Mouse (Mus musculus) midbrain, embryonic 15.5 days (tissue): Measurements from ENCODE around the gene Nol4l. TPM values are rescaled to one million over a fixed set of nuclear protein-coding genes. Genes with fewer than 3 reads are reported as not detected.

Source experiments
- ATAC-seq: fragments of 200-750 bp; cut with Nextera tagmentation; replicated peaks from 2 replicates; pipeline ENCODE4 v1.8.0; 2017; ENCODE audit warnings: moderate TSS enrichment
- H3K27ac ChIP-seq: fragments of 300-500 bp; sonication (generic); 2 replicates; pipeline ENCODE4 v1.5.1; 2015; ENCODE audit warnings: mild to moderate bottlenecking, inconsistent platforms
- H3K27me3 ChIP-seq: fragments of 300-500 bp; sonication (generic); replicated peaks from 2 replicates; pipeline ENCODE4 v1.6.1; 2015; ENCODE audit warnings: inconsistent platforms
- H3K36me3 ChIP-seq: fragments of 300-500 bp; sonication (generic); replicated peaks from 2 replicates; pipeline ENCODE4 v1.6.1; 2015; ENCODE audit warnings: inconsistent platforms
- H3K4me1 ChIP-seq: fragments of 300-500 bp; sonication (generic); 2 replicates; pipeline ENCODE4 v1.6.1; 2015; ENCODE audit warnings: inconsistent platforms
- H3K4me2 ChIP-seq: fragments of 300-500 bp; sonication (generic); 2 replicates; pipeline ENCODE4 v1.6.1; 2015; ENCODE audit warnings: inconsistent platforms, mild to moderate bottlenecking, moderate library complexity
- H3K4me3 ChIP-seq: fragments of 300-500 bp; sonication (generic); 2 replicates; pipeline ENCODE4 v1.5.1; 2015; ENCODE audit warnings: mild to moderate bottlenecking, inconsistent platforms
- H3K9ac ChIP-seq: fragments of 300-500 bp; sonication (generic); 2 replicates; pipeline ENCODE4 v1.6.1; 2015; ENCODE audit warnings: mild to moderate bottlenecking, inconsistent platforms
- H3K9me3 ChIP-seq: fragments of 300-500 bp; sonication (generic); 2 replicates; pipeline ENCODE4 v1.6.1; 2016; ENCODE audit warnings: inconsistent platforms
- WGBS: fragments of 180-500 bp; shearing (Covaris S2); methylation state at CpG from one replicate; pipeline ENCODE4 v1.1.7; 2015; ENCODE audit warnings: mixed read lengths; 5-methylcytosine and 5-hydroxymethylcytosine counted together
- polyA plus RNA-seq: library from polyadenylated mRNA; unstranded; fragments of >200 nt; fragmentation: Nextera tagmentation; extraction: Ambion mirVana; gene quantifications from 2 replicates; pipeline ENCODE4 v1.2.1, GENCODE M21; 2015

Nol4l gene
- polyA plus RNA-seq, 1 experiment from 2014 or later: 54.6 TPM

DNA sequence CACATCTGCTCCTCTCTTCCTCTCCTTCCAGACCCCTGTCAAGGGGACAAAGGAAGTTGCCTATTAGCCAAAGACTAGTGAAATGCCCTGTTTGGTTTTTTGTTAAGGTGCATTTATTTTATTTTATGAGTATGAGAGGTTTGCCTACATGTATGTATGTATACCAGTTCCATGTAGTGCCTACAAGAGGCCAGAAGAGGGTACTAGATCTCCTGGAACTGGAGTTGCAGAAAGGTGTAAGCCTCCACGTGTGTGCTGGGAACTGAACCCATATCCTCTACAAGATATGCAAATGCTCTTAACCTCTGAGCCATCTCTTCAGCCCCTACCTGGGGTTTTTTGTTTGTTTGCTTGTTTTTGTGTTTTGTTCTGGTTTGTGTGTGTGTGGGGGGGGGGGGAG is 4.2 kb upstream of the Nol4l start:
- Histone ChIP-seq H3K4me2 (no peak overlapping the region), H3K27me3 (no peaks in the 10 kb centered on the region), H3K4me1 (peaks cover 8% of the 10 kb centered on the region), H3K4me3 (no peak overlapping the region), H3K9me3 (no peaks in the 10 kb centered on the region), H3K27ac (no peak overlapping the region), H3K36me3 (no peaks in the 10 kb centered on the region), H3K9ac (no peak overlapping the region)
- ATAC-seq: no peak
- WGBS: 62% methylated on average over 1 of the region's 1 CpGs

- Histone ChIP-seq H3K36me3 (no peaks in the 10 kb centered on the region), H3K9ac (no peak overlapping the region), H3K27me3 (no peaks in the 10 kb centered on the region), H3K9me3 (no peaks in the 10 kb centered on the region), H3K4me3 (no peak overlapping the region), H3K4me1 (peaks cover 26% of the 10 kb centered on the region), H3K4me2 (peak overlapping the region; percentile 91; the same call in 1 of the 2 replicates), H3K27ac (no peak overlapping the region)
- ATAC-seq: no peak
- whole genome bisulfite sequencing: 44% methylated on average over 5 of the region's 5 CpGs
Observed at GRCm38 (mm10) chr2:153530948-153531347, 1.2 kb upstream of the Nol4l start.

- Histone ChIP-seq H3K9ac (peak overlapping the region; percentile 86), H3K9me3 (no peaks in the 10 kb centered on the region), H3K36me3 (no peaks in the 10 kb centered on the region), H3K4me2 (peak overlapping the region; percentile 91), H3K27me3 (no peaks in the 10 kb centered on the region), H3K27ac (peak overlapping the region; percentile 89), H3K4me1 (peaks cover 32% of the 10 kb centered on the region), H3K4me3 (peak overlapping the region; percentile 89)
- peak; percentile 10 for ATAC-seq
- 0% methylated on average over 49 of the region's 53 CpGs for WGBS
Observed at GRCm38 (mm10) chr2:153529365-153529781, 398 bp downstream of the Nol4l start.

DNA sequence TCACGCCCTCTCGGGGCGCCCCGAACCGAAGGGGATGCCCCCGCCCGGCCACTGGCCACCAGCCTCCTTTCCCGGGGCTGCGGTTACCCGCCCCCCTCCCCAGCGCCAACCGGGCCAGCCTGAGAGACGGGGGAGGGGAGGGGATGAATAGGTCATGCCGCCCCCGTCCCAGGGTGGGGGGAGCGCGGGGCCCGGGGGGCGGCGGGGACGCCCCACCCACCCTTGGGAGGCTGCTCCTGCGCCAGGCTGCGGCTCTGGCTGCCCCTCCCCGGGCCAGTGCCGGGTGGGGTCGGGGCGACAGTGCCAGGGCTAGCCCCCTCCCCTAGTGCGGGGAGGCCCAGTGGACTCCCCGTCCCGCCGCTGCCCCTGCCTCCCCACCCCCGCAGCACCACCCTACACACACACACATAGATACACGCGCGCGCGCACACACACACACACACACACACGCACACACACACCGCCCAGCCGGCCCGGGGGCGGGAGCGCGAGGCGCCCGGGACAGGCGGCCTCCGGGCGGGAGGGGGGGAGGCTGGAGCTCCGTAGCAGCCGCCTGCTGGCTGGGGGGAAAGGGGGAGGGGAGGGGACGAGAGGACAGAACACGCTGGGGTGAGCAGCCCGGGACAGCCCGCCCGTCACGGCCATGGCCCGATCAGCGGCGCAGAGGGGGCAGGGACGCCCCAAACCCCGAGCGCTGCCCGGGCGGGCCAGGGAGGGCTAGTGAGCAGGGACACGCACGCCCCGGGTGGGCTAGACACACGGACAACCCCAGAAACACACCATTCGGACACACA is 1.0 kb downstream of the Nol4l start:
- Histone ChIP-seq H3K4me3 (peak overlapping the region; percentile 89), H3K9ac (peak overlapping the region; percentile 86), H3K27ac (peak overlapping the region; percentile 89), H3K4me2 (peak overlapping the region; percentile 91), H3K9me3 (no peaks in the 10 kb centered on the region), H3K36me3 (no peaks in the 10 kb centered on the region), H3K27me3 (no peaks in the 10 kb centered on the region), H3K4me1 (peaks cover 32% of the 10 kb centered on the region)
- 0% methylated on average over 38 of the region's 70 CpGs for WGBS
- peak; percentile 38 for ATAC-seq

DNA sequence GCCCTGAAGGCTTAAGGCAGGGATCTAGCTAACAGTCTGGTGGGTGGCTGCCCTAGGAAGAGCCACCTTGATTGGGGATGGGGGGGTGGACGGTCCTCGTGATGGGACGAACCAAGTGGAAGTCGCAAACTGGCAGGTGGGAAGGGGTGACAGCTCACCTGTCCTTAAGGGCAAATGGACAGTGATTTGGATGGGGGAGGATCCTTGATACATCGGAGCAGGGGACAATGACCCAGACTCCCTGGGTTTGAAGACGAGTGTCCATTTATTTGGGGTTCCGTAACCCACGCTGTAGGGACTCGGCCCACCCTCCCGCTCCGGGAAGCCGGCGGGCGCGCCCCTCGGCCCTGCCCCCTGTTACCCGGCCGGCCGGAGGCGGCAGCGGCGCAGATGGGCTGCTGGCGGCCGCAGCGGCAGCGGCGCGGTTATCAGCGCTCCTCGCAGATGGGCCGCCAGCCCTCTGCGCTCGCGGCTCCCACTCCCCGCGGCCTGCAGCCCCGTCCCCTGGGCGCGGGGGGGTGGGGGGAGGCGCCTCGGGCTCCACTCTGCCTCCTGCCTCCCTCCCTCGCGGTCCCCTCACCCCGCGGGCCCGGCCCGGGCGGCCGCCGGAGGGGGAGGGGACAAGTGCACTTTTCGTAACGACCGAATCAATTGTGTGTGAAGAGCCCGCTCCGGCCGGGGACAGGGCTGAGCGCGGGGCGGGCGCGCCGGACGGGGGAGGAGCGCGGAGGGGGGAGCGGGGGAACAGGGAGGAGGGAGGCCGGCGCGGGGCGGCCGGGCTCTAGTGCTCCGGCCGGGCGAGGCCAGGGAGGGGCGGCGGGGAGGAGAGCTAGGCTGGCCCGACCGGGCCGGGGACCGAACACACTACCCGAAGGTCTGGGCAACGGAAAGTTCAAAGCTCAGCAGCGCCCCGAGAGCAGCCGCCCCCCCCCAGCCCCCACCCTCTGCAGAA is 1.9 kb downstream of the Nol4l start:
- Histone ChIP-seq H3K9me3 (no peaks in the 10 kb centered on the region), H3K4me1 (peaks cover 36% of the 10 kb centered on the region), H3K27me3 (no peaks in the 10 kb centered on the region), H3K27ac (peak overlapping the region; percentile 89), H3K9ac (peak overlapping the region; percentile 86), H3K4me3 (peak overlapping the region; percentile 89), H3K4me2 (peak overlapping the region; percentile 91), H3K36me3 (no peaks in the 10 kb centered on the region)
- peak; percentile 41 for ATAC-seq
- WGBS: 2% methylated on average over 74 of the region's 85 CpGs

DNA sequence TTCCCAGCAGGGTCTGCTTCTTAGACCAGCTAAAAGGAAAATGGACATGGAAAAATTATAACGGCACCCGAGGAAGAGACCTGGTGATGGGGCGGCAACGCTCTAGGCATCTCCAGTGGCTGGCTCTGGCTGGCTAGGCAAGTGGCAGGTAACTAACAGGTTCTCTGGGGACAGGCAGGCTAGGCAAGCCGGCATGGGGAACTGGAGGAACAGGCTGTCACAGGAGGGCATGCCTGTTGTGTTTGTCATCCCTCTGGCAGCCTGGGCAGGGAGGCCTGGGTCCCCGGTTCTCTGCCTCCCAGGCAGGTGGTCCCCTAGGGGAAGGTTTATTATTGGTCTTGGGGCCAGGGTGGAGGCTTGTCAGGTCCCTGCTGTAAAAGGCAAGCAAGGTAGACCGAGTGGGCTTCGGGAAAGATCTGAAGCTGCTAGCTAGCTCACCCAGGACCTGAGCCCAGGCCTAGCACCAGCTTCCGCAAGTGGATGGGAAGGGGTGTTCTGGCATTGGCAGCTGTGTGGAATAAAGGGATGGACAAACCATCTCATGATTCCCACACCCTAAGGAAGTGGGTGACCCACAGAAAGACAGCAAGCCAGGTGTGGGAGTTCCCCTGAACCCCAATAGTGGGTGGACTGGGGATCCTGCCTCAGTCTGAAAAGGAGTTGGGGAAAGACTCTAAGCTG is 2.8 kb downstream of the Nol4l start:
- H3K4me2 ChIP-seq: peak overlapping the region; percentile 91
- 40% methylated on average over 9 of the region's 9 CpGs for WGBS
- no peak for ATAC-seq
- H3K4me3 ChIP-seq: peak overlapping the region; percentile 89
- peak overlapping the region; percentile 86 for H3K9ac ChIP-seq
- no peaks in the 10 kb centered on the region for H3K36me3 ChIP-seq
- H3K4me1 ChIP-seq: peaks cover 44% of the 10 kb centered on the region
- no peaks in the 10 kb centered on the region for H3K9me3 ChIP-seq
- H3K27ac ChIP-seq: peak overlapping the region; percentile 89
- no peaks in the 10 kb centered on the region for H3K27me3 ChIP-seq

DNA sequence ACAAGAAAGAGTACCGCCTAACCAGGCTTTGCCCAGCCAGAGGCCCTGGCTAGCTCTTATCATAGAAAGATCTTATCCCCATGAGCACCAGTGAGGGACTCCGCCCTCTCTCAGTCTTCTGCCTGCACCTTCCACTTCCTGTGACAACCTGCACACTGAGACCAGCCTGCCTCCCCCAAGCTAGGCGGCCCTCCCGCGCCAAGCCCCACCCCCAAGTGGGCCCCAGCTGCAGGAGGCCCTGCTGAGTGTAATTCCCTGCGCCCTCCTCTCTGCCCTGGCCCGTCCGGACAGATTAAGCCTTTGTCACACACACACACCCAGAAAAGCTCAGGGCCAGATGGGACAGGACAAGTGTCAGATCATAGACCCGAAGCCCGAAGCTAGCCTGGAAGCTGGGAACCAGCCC is 3.9 kb downstream of the Nol4l start:
- H3K27ac ChIP-seq: no peak overlapping the region
- H3K36me3 ChIP-seq: no peaks in the 10 kb centered on the region
- no peak overlapping the region for H3K4me2 ChIP-seq
- ATAC-seq: no peak
- WGBS: 14% methylated on average over 10 of the region's 10 CpGs
- no peaks in the 10 kb centered on the region for H3K27me3 ChIP-seq
- H3K4me1 ChIP-seq: peaks cover 45% of the 10 kb centered on the region
- no peak overlapping the region for H3K9ac ChIP-seq
- no peaks in the 10 kb centered on the region for H3K9me3 ChIP-seq
- H3K4me3 ChIP-seq: no peak overlapping the region

GRCm38 (mm10) chr2:153524727-153525126 is 5.0 kb downstream of the Nol4l start:
- WGBS: 67% methylated on average over 2 of the region's 2 CpGs
- no peak overlapping the region for H3K27ac ChIP-seq
- H3K27me3 ChIP-seq: no peaks in the 10 kb centered on the region
- H3K9ac ChIP-seq: no peak overlapping the region
- no peak overlapping the region for H3K4me2 ChIP-seq
- H3K4me3 ChIP-seq: no peak overlapping the region
- H3K4me1 ChIP-seq: peaks cover 38% of the 10 kb centered on the region
- ATAC-seq: no peak
- H3K36me3 ChIP-seq: no peaks in the 10 kb centered on the region
- no peaks in the 10 kb centered on the region for H3K9me3 ChIP-seq

DNA sequence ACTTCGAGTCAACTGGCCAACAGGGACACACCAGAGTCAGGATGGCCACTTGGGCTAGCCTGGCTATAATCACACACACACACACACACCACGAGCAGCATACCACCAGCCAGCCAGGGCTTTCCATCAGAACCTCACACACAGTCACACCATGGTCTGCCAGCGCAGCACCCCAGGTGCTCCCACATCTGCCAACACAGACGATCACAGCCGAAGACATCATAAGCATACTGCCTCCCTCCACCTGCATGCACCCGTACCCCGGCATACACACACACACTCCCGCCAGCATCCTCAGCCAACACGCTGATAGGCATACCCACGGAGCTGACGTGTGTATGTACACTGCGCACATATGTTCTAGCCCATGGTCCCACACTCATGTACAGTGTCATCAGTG is 6.1 kb downstream of the Nol4l start:
- WGBS: 88% methylated on average over 12 of the region's 12 CpGs
- no peaks in the 10 kb centered on the region for H3K27me3 ChIP-seq
- ATAC-seq: no peak
- H3K27ac ChIP-seq: no peak overlapping the region
- peaks cover 38% of the 10 kb centered on the region for H3K4me1 ChIP-seq
- no peak overlapping the region for H3K4me3 ChIP-seq
- no peak overlapping the region for H3K4me2 ChIP-seq
- H3K9ac ChIP-seq: no peak overlapping the region
- H3K9me3 ChIP-seq: no peaks in the 10 kb centered on the region
- H3K36me3 ChIP-seq: no peaks in the 10 kb centered on the region

- Histone ChIP-seq H3K27me3 (no peaks in the 10 kb centered on the region), H3K4me1 (peaks cover 38% of the 10 kb centered on the region), H3K4me3 (no peak overlapping the region), H3K9me3 (no peaks in the 10 kb centered on the region), H3K27ac (no peak overlapping the region), H3K9ac (no peak overlapping the region), H3K4me2 (no peak overlapping the region), H3K36me3 (no peaks in the 10 kb centered on the region)
- ATAC-seq: no peak
- 68% methylated on average over 9 of the region's 9 CpGs for WGBS
Observed at GRCm38 (mm10) chr2:153523143-153523542, 6.6 kb downstream of the Nol4l start.

- Histone ChIP-seq H3K4me3 (no peak overlapping the region), H3K9me3 (no peaks in the 10 kb centered on the region), H3K4me1 (peaks cover 32% of the 10 kb centered on the region), H3K27ac (no peak overlapping the region), H3K27me3 (no peaks in the 10 kb centered on the region), H3K4me2 (no peak overlapping the region), H3K9ac (no peak overlapping the region), H3K36me3 (no peaks in the 10 kb centered on the region)
- WGBS: 34% methylated on average over 4 of the region's 4 CpGs
- peak; percentile 27; the same call in 1 of the 2 replicates for ATAC-seq
Observed at GRCm38 (mm10) chr2:153522270-153522669, 7.5 kb downstream of the Nol4l start.

- no peak overlapping the region for H3K9ac ChIP-seq
- H3K4me2 ChIP-seq: no peak overlapping the region
- no peaks in the 10 kb centered on the region for H3K9me3 ChIP-seq
- H3K4me3 ChIP-seq: no peak overlapping the region
- H3K4me1 ChIP-seq: peaks cover 23% of the 10 kb centered on the region
- H3K27ac ChIP-seq: no peak overlapping the region
- 73% methylated on average over 9 of the region's 9 CpGs for WGBS
- H3K36me3 ChIP-seq: no peaks in the 10 kb centered on the region
- no peaks in the 10 kb centered on the region for H3K27me3 ChIP-seq
- ATAC-seq: no peak
Observed at GRCm38 (mm10) chr2:153520057-153520456, 9.7 kb downstream of the Nol4l start.
